Mouse (Mus musculus) brain, embryonic 14.5 days (tissue): Measurements from ENCODE around the gene Cnbp.

ENCODE experiments used
- CTCF ChIP-seq: fragments of 200-500 bp; IDR thresholded peaks from 2 replicates; pipeline ENCODE4 v1.5.1; 2012; ENCODE audit warnings: inconsistent platforms, mild to moderate bottlenecking, moderate library complexity, borderline replicate concordance; ENCODE audit not compliant: insufficient read depth, insufficient read length; ENCODE audit errors: extremely low read depth
- POLR2A ChIP-seq: fragments of 200-500 bp; IDR thresholded peaks from 2 replicates; pipeline ENCODE4 v1.6.1; 2012; ENCODE audit warnings: mild to moderate bottlenecking, inconsistent platforms, borderline replicate concordance; ENCODE audit not compliant: poor library complexity, insufficient read depth, insufficient read length, severe bottlenecking; ENCODE audit errors: extremely low read depth

DNA sequence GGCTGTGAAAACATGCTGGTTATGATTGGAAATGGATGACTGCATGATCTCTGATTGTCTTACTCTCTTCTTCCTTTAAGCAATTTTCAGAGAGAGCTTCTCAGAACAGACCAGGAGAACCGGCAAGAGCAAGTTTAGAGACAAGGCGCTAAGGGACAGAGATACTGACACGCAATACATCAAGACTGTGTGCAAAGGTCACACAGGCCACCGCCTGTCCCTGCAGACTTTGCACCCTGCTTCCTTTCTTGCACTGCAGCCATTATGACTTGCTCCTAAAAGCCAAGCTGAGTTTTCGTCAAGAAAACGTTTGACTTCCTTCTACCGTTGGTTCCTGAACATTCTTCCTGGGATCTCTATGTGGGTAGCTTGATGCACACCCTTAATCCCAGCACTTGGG, 24.7 kb upstream of the Cnbp start:
- TF ChIP-seq CTCF = no peak
- TF ChIP-seq POLR2A = no peak
